Mouse (Mus musculus) ovary, adult 10 weeks (tissue): ENCODE measurements around the gene Myh9. TPM values are rescaled to one million over a fixed set of nuclear protein-coding genes. Genes with fewer than 3 reads are reported as not detected.

Source experiments
- polyA plus RNA-seq: library from polyadenylated mRNA; stranded (reverse); fragments of 350-450 nt; fragmentation: Illumina TruSeq; extraction: RNeasy Lipid Tissue Mini Kit (QIAGEN cat#74804); gene quantifications from one replicate; pipeline ENCODE4 v1.2.3, GENCODE M21; 2014

Myh9 gene
- polyA plus RNA-seq: 12.1 TPM

GRCm38 (mm10) chr15:77842047-77842843, at the start of gene Myh9:
Myh9 (minus strand) TSS chr15:77842175.

DNA sequence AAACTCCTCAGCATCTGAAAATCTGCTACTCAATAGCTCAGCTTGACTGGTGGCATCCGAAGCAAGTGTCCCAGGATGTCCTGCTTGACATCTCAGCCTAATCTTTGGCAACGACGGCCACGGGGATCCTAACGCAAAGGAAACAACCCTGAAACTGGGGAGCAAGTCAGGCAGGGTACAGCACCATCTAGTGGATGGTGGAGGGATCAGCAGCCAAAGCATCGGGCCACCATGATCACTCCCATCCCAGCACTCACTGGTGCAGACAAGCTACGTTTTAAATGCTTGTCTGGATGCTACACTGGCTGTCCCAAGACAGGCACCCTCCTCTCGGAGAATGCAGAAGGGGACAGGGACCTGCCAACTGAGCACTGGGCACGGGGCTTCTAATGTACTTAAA, 85.1 kb downstream of the Myh9 start, which contains the start of gene Apol8:
Gene Apol8, minus strand, starts transcription at position 156 of the 400 bp plus-strand sequence.

DNA sequence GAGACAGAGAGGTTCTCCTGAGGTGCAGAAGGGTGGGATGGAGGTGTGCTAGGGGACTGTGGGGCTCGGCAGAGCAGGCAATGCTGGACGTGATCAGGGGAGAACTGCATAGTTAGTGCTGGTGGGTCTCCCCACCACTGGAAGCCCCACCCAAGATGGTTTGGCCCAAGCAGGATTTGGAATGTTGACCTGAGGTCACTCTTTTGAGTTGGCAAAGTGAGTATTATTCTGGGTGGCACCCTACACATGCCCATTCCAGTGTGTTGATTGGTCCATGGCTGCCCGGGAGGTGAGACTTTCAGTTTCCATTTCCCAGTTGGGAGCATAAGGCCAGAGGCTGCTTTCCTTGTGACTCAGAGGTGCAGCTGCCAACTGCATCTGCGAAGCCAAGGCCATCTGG, 113.2 kb downstream of the Myh9 start, which contains the start of gene Apol9b:
Gene Apol9b, plus strand, starts transcription at position 301 of the 400 bp plus-strand sequence.

Other genes starting within 250 kb of the Myh9 start
- 4.4 TPM for gene Apol10b, start 246.1 kb downstream of the Myh9 start, polyA plus RNA-seq
- not detected for gene Gm36245, start 242.9 kb downstream of the Myh9 start, polyA plus RNA-seq
- 0.23 TPM for gene Apol11b, start 198.9 kb downstream of the Myh9 start, polyA plus RNA-seq
- 3.9 TPM for gene Apol7e, start 143.3 kb downstream of the Myh9 start, polyA plus RNA-seq
- gene Apol9b, start 113.1 kb downstream of the Myh9 start, polyA plus RNA-seq: not detected
- not detected for gene Apol8, start 85.2 kb downstream of the Myh9 start, polyA plus RNA-seq
- gene Txn2, start 86.8 kb upstream of the Myh9 start, polyA plus RNA-seq: 46.9 TPM
- gene Foxred2, start 114.5 kb upstream of the Myh9 start, polyA plus RNA-seq: 3.2 TPM
- 37.4 TPM for gene Eif3d, start 128.6 kb upstream of the Myh9 start, polyA plus RNA-seq